Comparison of ENCODE assay signal across 8 mouse cellular contexts in the genomic region with DNA sequence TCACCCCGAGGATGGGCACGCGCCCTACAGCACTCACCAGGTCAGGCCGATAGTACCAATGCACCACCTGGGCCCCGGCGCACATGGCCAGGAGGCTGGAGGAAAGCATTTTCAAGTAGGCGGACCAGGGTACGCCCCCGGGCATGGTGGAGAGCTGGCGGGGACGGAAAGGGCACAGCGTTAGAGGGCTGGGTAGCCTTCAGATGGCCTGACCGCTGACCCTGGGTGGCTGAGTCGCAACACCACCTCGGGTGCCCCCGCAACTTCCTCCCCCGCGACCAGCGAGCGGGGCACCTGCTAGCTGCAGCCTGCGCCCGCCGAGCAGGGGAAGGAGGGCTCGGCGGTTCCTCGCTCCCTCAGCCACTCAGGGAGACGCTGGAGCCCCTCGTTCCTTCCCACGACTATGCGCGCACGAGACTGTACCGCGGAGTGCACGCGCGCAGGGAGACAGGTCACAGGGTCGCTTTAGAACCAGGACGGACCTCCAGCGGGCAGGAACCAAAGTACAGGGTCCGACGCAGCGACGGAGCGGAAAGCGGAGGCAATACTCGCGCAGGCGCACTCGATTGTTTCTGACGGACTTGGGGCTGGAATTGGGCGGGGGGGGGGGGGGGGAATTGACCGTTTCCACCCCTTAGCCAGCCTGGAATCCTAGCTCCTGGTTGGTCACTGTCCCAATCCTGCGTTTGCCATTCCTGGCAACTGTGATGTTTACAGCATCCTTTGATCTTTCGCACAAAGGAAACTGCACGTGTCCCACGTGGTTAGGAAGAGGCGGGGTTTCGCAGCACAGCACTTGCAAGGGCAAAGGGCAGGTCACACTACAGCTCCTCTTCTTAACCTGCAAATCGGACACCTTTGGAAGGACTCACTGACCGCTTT. TPM values are rescaled to one million over a fixed set of nuclear protein-coding genes. Genes with fewer than 3 reads are reported as not detected.
DNase-seq lines count a peak whose midpoint lies in the region; ATAC-seq and TF ChIP-seq lines count a peak whose summit lies in the region.

TSS of gene 1190007I07Rik (minus strand) at position 558 of the 882 bp plus-strand sequence.

- peak within 1 kb of the TSS; percentile 76 for H3K4me3 ChIP-seq in forebrain, embryonic 10.5 days
- peak within 1 kb of the TSS; percentile 90 for H3K4me3 ChIP-seq in heart, embryonic 15.5 days
- H3K4me3 ChIP-seq in liver, embryonic 14.5 days (ENCODE audit: insufficient read depth in 1 of 2, low read depth in 2 of 2, low read length in 2 of 2): peak within 1 kb of the TSS; percentile 76 to 85
- peak within 1 kb of the TSS; percentile 61 for H3K4me3 ChIP-seq in neural tube, embryonic 11.5 days (ENCODE audit: low read depth, low read length)
- peak within 1 kb of the TSS; percentile 67 for H3K4me3 ChIP-seq in stomach, postnatal 0 days (ENCODE audit: low read depth, low read length)

- ATAC-seq in heart, embryonic 15.5 days (replicated peaks; ENCODE audit: insufficient number of reproducible peaks, insufficient read depth, low FRiP score, low read depth): peak; percentile 90
- peak; percentile 88 for ATAC-seq in liver, embryonic 14.5 days (ENCODE audit: insufficient read depth)
- ATAC-seq in neural tube, embryonic 11.5 days (ENCODE audit: insufficient read depth, low FRiP score, low TSS enrichment): peak; percentile 91
- ATAC-seq in stomach, postnatal 0 days (ENCODE audit: low FRiP score, low TSS enrichment): peak; percentile 94

- H3K9ac ChIP-seq in heart, embryonic 15.5 days: peak within 1 kb of the TSS; percentile 90
- peak within 1 kb of the TSS; percentile 69 for H3K9ac ChIP-seq in liver, embryonic 14.5 days (replicated peaks)
- peak within 1 kb of the TSS; percentile 82 for H3K9ac ChIP-seq in neural tube, embryonic 11.5 days (ENCODE audit: low read length)
- peak within 1 kb of the TSS; percentile 87 for H3K9ac ChIP-seq in stomach, postnatal 0 days (ENCODE audit: low read length)

- H3K4me1 ChIP-seq in forebrain, embryonic 10.5 days: peaks cover 13% of the 10 kb centered on the region
- H3K4me1 ChIP-seq in heart, embryonic 15.5 days (replicated peaks): peaks cover 10% of the 10 kb centered on the region
- H3K4me1 ChIP-seq in liver, embryonic 14.5 days (replicated peaks; ENCODE audit: control insufficient read depth in 2 of 2, insufficient read depth in 2 of 2, low read length in 1 of 2): peaks cover 0 to 4% of the 10 kb centered on the region in 2 experiments; a peak in 1 of 4 replicates
- 0 out of 2 replicates have a peak, but pooled peaks cover 3% of the 10 kb centered on the region for H3K4me1 ChIP-seq in neural tube, embryonic 11.5 days (ENCODE audit: control insufficient read depth, insufficient read depth, low read length)
- H3K4me1 ChIP-seq in stomach, postnatal 0 days (replicated peaks; ENCODE audit: control insufficient read depth, insufficient read depth): no peaks in the 10 kb centered on the region

- H3K36me3 ChIP-seq in forebrain, embryonic 10.5 days (replicated peaks): peaks cover 21% of the 10 kb centered on the region
- H3K36me3 ChIP-seq in heart, embryonic 15.5 days: no peaks in the 10 kb centered on the region
- H3K36me3 ChIP-seq in liver, embryonic 14.5 days (replicated peaks; ENCODE audit: control insufficient read depth, insufficient read depth, low read depth): no peaks in the 10 kb centered on the region
- no peaks in the 10 kb centered on the region for H3K36me3 ChIP-seq in neural tube, embryonic 11.5 days (ENCODE audit: control insufficient read depth, insufficient read depth, low read length)
- no peaks in the 10 kb centered on the region for H3K36me3 ChIP-seq in stomach, postnatal 0 days (ENCODE audit: control insufficient read depth, insufficient read depth, low read length)

- H3K4me2 ChIP-seq in heart, embryonic 15.5 days: peak within 1 kb of the TSS; percentile 72
- peak within 1 kb of the TSS; percentile 81 for H3K4me2 ChIP-seq in liver, embryonic 14.5 days (ENCODE audit: low read depth)
- H3K4me2 ChIP-seq in neural tube, embryonic 11.5 days (ENCODE audit: low read depth): peak within 1 kb of the TSS; percentile 48
- H3K4me2 ChIP-seq in stomach, postnatal 0 days (replicated peaks; ENCODE audit: low read depth): peak within 1 kb of the TSS; percentile 64

- peak within 1 kb of the TSS; percentile 94 for H3K27ac ChIP-seq in forebrain, embryonic 10.5 days
- H3K27ac ChIP-seq in heart, embryonic 15.5 days: peak within 1 kb of the TSS; percentile 94
- H3K27ac ChIP-seq in liver, embryonic 14.5 days: peak within 1 kb of the TSS; percentile 17; the same call in 1 of the 2 replicates
- peak within 1 kb of the TSS; percentile 77 for H3K27ac ChIP-seq in neural tube, embryonic 11.5 days (ENCODE audit: low read depth, low read length)
- peak within 1 kb of the TSS; percentile 76 for H3K27ac ChIP-seq in stomach, postnatal 0 days (replicated peaks)

- WGBS in forebrain, embryonic 10.5 days: under 1% methylated on average over 61 of the region's 61 CpGs
- WGBS in heart, embryonic 15.5 days: under 1% methylated on average over 60 of the region's 61 CpGs
- under 1% methylated on average over 60 of the region's 61 CpGs for WGBS in liver, embryonic 14.5 days (ENCODE audit: insufficient replicate concordance)
- under 1% methylated on average over 59 of the region's 61 CpGs for WGBS in neural tube, embryonic 11.5 days
- WGBS in stomach, postnatal 0 days: 1% methylated on average over 52 of the region's 61 CpGs

- TF ChIP-seq CTCF in liver, embryonic 14.5 days (IDR thresholded peaks at IDR 0.05; ENCODE audit: low read depth): peak; percentile 44; the same call in 1 of the 2 replicates
- TF ChIP-seq CTCF in stomach, postnatal 0 days (IDR thresholded peaks at IDR 0.05; ENCODE audit: low read depth): peak; percentile 24; the same call in 1 of the 2 replicates

- H3K9me3 ChIP-seq in forebrain, embryonic 10.5 days: no peaks in the 10 kb centered on the region
- no peaks in the 10 kb centered on the region for H3K9me3 ChIP-seq in heart, embryonic 15.5 days (replicated peaks)
- H3K9me3 ChIP-seq in liver, embryonic 14.5 days (ENCODE audit: control insufficient read depth, low read length): no peaks in the 10 kb centered on the region
- no peaks in the 10 kb centered on the region for H3K9me3 ChIP-seq in neural tube, embryonic 11.5 days (ENCODE audit: control insufficient read depth, low read length)
- H3K9me3 ChIP-seq in stomach, postnatal 0 days (ENCODE audit: control insufficient read depth, low read length): no peaks in the 10 kb centered on the region

- no peak for TF ChIP-seq EP300 in liver, embryonic 14.5 days (IDR thresholded peaks at IDR 0.05; ENCODE audit: low read depth)
- no peak for TF ChIP-seq EP300 in stomach, postnatal 0 days (optimal IDR thresholded peaks at IDR 0.05)

- peak; percentile 75 to 80 for DNase-seq in CD8-positive naive resting alpha-beta T cell, adult 2 months (ENCODE audit: low read depth in 2 of 2, low spot score in 2 of 2)
- peak; percentile 60 for DNase-seq in c-Kit-positive CD71-negative TER-119-negative erythroid progenitor cells, embryonic 14.5 days (ENCODE audit: low read depth)
- DNase-seq in forebrain, embryonic 10.5 days (ENCODE audit: extremely low spot score, low spot score): peak; percentile 95
- DNase-seq in kidney, postnatal 25 days: peak; percentile 95 to 96
- peak; percentile 62 to 77 (median 69) for DNase-seq in liver, embryonic 14.5 days (ENCODE audit: low read depth in 3 of 3, low spot score in 3 of 3)
- DNase-seq in neural tube, embryonic 11.5 days (ENCODE audit: low spot score): peak; percentile 93
- peak; percentile 93 for DNase-seq in stomach, postnatal 0 days (ENCODE audit: low spot score)

- H3K27me3 ChIP-seq in forebrain, embryonic 10.5 days (ENCODE audit: poor library complexity, severe bottlenecking): no peaks in the 10 kb centered on the region
- no peaks in the 10 kb centered on the region for H3K27me3 ChIP-seq in heart, embryonic 15.5 days
- no peaks in the 10 kb centered on the region for H3K27me3 ChIP-seq in liver, embryonic 14.5 days (ENCODE audit: control insufficient read depth, insufficient read depth, low read length)
- no peaks in the 10 kb centered on the region for H3K27me3 ChIP-seq in neural tube, embryonic 11.5 days (ENCODE audit: control insufficient read depth, insufficient read depth, low read length)
- no peaks in the 10 kb centered on the region for H3K27me3 ChIP-seq in stomach, postnatal 0 days (ENCODE audit: control insufficient read depth, insufficient read depth, low read length)

RNA-seq across cellular contexts. Expression of gene 1190007I07Rik, which starts in this region (rescaled TPM):
- 43.7 and 46.4 TPM in 2 replicates for polyA plus RNA-seq in forebrain, embryonic 10.5 days (2016; fragmentation: Nextera tagmentation; extraction: Ambion mirVana)
- 34.7 and 42.3 TPM in 2 replicates for polyA plus RNA-seq in heart, embryonic 15.5 days (2015; fragmentation: Nextera tagmentation; extraction: Ambion mirVana)
- 24.0 and 25.9 TPM in 2 replicates for polyA plus RNA-seq in liver, embryonic 14.5 days (2012; rRNA removed)
- 34.2 and 35.6 TPM in 2 replicates for polyA plus RNA-seq in liver, embryonic 14.5 days (2014; fragmentation: Nextera tagmentation; extraction: Ambion mirVana)
- 33.2 and 40.1 TPM in 2 replicates for polyA plus RNA-seq in neural tube, embryonic 11.5 days (2014; fragmentation: Nextera tagmentation; extraction: Ambion mirVana)
- polyA plus RNA-seq in stomach, postnatal 0 days (2015; fragmentation: Nextera tagmentation; extraction: Ambion mirVana): 37.5 and 38.0 TPM in 2 replicates

Comparison
In these comparisons a context has a peak if more than half of its experiments do, and no peak if none do; other contexts are left out.
1. Peak in every context shown above with its lines: DNase-seq, ATAC-seq, H3K4me3 ChIP-seq and H3K27ac ChIP-seq.
2. H3K27ac ChIP-seq: peak in every context shown above with its lines; median percentile 94 in forebrain, embryonic 10.5 days; 94 in heart, embryonic 15.5 days; 77 in neural tube, embryonic 11.5 days; 76 in stomach, postnatal 0 days; 17 in liver, embryonic 14.5 days.